Mouse (Mus musculus): ENCODE results near the gene Stra8.
A peak's percentile ranks its signal among the peaks of the same experiment; 100 is the strongest.

Stra8 gene

DNA sequence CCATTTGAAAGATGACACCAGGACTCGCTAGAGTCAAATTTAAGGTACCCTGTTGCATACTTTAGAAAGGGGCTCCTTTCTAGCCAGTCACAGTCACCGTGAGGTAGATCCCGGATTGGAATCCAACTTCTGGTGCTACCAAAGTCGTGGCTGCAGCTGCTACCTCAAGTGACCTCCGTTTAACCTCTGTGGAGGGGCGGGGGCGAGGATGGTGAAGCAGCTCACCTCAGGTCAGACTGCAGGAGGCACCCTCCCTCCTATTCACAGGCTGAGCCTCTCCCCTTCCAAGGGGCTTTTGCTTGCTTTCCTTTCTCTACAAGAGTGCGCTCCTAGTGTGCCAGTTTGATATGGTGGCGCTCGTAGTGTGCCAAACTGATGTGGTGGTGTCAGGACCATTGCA, at the start of gene Stra8:
Gene Stra8, plus strand, starts transcription at position 208 of the 400 bp plus-strand sequence.
- DNase-seq (ENCODE audit: low spot score): no peak

DNA sequence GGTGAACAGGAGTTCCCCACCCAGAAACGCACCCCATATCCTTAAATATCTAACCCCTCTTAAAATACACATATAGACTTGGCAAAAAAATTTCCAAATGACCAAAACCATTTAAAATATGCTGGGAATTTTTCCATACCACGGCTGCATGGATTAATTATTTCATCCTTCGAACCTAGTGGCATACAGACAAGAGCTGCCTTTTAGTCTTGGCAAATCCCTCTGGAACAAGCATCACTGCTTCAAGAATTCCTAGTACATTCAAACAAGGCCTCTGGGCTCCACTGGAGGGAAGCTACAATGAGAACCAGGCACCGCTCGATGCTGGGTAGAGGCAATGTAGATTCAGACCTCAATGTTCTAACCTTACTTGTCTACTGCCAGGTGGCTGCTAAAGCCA, 49.2 kb upstream of the Stra8 start:
- no peak for DNase-seq (ENCODE audit: low spot score)

DNA sequence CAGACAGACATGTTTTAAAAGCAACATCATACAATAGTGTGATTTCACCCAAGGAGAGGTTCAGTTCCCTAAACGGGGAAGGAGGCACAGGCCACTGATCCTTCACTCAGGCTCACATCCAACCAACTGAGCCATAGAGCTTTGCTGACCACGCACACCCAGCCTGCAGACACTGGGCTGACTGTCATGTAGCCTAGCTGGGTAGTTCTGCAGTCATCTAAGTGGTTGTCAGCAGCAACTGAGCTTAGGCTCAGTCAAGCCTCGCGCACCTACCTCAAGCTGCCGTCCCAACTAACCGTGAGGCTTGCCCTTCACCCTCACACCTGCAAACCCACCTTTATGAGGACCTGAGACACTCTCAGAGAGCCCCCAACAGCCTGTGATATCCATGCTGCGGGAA, 48.0 kb upstream of the Stra8 start:
- no peak for DNase-seq (ENCODE audit: low spot score)

DNA sequence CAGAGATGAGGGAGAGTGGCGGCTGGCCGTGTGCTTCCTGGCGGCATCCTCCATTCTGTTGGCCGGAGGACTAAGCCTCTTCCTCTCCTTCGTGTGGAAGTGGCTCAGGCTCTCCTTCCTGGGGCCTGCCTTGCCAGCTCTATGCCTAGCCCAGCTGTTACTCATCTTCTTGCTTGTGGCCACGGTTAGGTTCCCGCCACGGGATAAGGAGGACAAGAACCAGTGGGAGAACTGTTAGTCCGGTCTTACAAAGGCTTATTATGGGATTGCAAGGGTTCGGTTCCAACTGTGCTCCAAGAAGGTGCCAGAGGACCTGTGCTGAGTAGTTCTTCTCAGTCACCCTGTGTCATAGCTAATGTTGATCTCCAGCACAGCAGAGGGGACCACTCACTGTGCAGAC, 47.1 kb upstream of the Stra8 start:
- DNase-seq (ENCODE audit: low spot score): no peak

DNA sequence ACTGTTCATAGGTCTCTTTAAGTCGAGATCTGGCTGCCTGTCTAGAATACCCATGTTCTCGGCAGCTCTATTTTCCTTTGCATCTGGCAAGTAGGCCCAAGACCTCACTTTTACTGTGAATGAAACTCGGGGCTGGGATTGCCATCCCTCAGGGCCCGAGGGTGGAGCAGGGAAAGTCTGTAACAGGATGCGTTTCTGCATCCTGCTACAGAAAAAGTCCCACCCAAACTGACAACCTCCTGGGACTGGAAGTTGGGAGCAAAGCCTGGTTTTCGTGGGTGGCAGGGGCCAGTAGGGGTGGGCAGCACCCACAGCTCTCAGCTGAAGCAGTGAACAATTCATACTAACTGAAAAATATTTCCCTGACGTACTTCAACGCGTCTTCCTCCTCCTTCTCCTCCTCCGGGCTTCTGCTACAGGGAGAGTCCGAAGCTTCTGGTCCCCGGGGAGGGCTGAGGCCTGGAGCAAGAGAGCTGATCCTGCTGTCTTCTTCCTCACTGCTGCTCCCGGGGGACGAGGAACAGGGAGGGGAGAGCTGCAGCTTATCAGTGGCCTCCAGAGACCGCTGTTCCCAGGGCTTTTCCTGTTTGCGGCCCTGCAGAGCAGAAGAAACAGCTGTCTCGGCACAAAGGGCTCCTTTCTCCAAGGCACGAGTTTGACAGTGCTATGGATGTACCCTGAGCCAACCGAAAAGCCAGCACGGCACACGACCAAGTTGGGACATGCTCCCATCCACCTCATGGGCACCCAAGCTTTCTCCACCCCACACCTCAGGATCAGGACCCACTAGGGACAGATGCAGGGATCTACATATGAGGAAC, 45.7 kb upstream of the Stra8 start:
- no peak for DNase-seq (ENCODE audit: low spot score)

DNA sequence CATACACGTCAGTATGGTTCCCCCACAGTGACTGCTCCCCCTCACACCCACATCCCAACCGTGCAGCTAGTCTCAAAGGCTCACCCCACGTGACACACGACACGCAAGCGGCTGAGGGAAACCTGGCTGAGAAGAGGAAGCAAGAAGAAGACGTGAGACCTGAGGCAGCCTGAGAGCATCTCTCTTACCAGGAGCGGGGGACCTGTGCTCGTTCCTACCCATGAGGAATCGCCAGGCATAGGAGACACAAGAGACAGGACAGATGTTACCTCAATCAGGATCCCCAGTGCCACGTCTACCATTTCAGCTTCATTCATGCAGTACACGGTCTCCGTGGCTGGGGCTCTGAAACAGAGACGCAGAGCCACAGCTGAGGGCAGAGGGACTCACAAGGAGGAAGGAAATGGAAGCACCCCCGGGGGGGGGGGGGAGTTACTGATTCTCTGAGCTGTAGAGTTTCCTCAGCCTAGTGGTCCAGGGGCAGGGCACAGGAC, 44.6 kb upstream of the Stra8 start:
- no peak for DNase-seq (ENCODE audit: low spot score)

DNA sequence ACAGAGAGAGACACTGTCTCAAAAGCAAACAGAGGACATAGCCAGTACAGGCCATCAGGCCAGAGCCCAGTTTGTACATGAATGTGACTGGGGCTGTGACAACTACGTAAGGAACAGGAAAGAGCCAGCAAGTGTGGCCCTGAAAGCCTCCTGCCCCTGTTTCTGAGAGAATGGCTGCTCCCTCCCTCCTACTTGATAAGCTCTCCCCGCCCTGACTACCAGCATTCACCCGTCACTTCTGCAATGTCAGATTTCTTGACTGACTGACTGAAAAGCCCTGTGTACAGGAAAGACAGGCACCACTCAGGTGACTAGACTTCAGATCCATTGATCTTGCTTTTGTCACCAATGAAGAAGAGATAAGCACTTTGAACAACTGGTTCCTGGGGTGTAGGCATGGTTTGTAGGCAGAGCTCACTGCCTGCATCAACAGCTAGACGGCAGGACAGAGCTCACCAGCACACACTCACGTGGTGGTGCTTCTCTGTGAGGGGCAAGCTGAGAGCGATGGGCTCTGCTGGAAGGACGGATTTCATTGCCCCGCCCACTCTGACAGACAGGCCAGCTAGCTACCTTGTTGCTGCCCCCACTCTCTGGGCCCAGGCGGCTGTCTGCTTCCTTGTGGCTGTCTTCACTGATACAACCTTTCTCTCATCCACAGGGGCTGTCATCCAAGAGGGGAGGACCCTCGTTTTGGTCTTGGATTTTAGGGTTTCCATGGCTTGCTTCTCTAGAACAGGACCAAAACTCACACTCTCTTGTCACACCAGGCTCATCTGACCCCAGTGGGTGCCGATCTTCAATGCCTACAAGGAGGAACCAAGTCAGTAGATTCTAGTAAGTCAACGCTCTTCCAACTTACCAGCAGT, 43.8 kb upstream of the Stra8 start:
- no peak for DNase-seq (ENCODE audit: low spot score)

DNA sequence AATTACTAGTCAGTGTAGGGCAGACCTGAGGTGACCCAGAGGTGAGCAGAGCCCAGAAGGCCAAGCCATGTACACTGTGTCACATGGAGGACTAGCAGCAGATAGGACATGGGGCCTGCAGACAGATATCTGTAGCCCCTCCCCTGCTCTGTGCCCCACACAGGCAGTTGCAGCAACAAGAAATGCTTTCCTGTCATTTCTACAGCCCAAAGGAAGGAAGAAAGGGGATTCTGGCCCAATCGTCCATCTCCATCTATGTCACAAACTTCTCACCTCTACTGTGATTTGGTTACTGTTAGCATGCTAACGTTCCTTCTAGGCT, 43.2 kb upstream of the Stra8 start:
- no peak for DNase-seq (ENCODE audit: low spot score)

DNA sequence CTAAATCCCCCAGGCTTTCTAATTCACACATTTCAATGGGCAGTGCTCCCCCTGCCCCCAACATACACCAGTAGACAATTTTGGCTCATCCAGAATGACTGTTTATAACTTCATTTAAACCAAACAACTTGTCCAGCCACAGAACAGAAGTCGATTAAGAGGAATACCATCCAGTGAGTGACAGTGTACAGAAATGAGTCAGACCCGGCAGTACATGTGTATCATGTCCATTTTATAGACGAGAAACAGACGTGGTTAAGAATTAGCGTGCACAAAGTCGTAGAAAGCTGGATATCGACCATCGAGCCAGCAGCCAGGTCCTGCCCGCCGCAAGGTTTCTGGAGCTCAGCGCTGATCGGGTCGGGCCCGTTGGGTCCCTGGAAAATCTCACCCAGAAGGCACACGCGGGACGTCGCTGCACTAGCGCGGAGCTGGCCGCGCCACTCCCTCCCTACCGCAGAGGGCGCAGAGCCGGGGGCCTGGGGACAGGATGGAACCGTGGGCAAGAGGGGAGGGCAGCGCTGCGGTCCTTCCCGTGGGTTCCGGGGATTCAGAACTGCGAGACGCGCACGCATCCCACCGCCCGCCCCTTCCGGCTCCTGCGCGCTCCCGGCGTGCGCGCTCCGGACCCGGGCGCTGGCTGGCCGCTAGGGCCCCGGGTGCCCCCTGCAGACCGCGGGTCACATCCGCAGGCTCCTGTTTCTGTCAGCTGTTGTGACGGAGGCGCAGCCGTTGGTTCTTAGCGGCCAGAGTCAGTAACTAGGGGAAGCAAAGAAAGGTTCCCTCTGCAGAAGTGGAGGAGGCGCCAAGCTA, 42.2 kb upstream of the Stra8 start, which contains the start of gene Cyren:
Gene Cyren, minus strand, starts transcription at position 552 of the 813 bp plus-strand sequence.
- peak; percentile 65 for DNase-seq (ENCODE audit: low spot score)

DNA sequence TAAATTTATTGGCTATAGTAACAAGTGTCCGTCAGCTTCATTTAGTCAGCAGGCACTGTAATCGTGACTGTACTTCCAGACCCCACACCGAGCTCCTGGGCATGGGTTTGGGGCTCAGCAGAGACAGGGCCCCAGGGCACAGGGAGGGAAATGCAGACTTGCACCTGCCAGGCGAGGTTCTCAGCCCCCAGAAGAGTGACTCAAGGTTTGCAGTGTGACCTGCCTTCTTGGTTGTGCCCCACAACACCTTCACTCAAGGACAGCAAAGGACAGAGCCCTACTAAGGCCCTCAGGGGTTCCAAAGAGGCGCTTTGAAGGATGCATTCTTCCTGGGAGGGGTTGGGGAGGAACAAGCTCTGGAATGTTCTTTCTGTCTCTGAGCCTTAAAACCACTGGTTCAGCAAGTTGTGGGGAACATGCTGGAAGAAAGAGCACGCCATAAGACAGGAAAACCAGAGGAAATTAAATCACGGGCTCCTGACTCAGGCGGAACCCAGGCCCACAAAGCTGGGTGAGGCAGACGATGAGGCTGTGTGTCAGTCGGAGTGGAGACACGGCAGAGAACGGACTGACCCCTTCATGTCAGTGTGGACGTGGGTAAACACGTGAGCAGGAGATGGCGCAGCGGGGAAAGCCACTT, 40.7 kb upstream of the Stra8 start:
- no peak for DNase-seq (ENCODE audit: low spot score)

DNA sequence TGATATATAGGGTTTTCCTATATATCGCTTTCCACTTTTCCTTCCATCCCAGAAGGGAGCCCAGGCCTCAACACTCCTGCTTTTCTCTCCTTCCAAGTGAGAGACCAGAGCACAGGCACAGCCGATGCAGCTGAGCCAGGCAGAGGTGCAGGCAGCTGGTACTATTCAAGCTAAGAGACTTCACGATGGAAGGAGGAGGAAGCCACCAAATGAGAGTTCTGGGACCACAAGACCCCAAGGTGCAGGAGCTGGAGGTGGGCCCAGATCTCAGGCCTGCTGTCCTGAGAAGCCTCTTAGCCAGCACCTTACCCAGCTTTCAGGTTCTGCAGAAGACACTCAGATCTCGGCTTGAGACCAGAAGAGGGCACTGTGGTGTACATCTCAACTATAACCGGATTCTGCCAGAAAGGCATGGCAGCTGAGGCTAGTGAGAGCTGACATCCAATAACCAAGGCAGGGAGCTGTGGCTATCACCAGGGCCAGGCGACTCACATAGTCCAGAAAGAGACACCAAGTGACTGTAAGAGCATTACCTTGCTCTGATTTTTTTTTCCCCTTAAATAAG, 40.0 kb upstream of the Stra8 start:
- no peak for DNase-seq (ENCODE audit: low spot score)

DNA sequence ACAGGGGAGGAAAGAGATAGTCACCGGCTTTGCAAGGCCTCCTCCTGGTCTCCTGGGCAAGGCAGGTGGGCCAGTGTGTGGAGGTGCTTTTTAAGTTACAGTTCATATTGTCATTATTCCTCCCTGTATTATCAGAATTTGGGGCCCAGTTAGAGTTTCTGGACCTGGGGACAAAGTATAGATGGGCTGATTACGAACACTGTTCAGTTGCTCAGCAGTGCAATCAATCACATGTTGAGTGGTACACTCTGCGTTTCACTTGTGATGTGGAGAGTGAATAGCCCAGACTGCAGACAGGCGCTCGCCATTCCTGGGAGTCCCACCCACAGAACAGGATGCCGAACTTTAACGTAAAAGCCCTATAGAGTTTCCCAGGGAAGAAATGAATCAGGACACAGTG, 35.2 kb upstream of the Stra8 start:
- no peak for DNase-seq (ENCODE audit: low spot score)

DNA sequence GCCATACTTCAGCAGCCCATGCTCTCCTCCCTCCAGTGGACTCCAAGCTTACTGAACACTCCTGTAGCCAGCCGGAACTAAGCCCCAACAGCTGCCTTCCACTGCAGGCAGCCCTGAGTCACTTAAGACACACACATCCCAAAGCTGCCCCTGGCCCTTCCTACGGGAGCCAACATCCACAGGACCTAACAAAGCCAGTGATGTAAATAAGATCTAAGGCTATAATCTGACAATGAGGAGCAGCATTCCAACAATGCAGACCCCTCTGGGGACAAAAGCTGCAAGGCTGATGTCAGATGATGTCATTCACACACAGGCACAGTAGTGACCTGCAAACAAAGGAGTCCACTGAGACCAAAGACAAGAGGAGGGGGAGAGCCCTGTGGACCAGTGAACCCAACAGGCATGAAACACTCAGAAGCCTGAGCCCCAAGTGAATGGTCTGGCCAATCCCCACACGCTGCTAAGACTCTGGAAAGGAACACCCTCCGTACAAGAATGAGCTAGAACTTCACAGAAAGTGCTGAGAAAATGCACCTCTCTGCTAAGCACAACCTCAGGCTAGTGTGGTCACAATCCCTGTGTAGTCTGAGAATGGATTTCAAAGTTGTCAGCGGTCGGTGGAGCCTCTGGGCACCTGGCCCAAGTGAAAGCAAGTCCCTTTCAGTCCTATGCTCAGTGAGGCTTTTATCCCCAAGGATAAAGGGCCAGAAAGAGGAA, 32.7 kb upstream of the Stra8 start:
- DNase-seq (ENCODE audit: low spot score): no peak

DNA sequence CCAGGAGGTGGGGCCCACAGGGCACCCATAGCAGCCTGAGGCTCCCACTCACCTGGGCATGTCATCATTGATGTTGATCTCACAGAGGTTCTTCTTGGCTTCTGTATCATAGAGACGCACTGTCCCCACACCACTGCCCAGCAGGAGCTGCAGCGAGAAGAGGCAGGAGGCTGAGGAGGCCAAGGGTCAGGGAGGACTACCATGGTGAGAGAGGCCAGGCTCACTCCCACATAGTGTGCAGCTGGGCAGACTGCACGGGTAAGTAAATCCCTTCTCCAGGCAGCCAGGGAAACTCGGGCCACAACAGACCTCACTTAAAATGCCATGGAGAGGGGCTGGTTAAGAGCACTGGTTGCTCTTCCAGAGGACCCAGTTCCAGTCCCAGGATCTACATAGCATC, 30.8 kb upstream of the Stra8 start:
- DNase-seq (ENCODE audit: low spot score): no peak

DNA sequence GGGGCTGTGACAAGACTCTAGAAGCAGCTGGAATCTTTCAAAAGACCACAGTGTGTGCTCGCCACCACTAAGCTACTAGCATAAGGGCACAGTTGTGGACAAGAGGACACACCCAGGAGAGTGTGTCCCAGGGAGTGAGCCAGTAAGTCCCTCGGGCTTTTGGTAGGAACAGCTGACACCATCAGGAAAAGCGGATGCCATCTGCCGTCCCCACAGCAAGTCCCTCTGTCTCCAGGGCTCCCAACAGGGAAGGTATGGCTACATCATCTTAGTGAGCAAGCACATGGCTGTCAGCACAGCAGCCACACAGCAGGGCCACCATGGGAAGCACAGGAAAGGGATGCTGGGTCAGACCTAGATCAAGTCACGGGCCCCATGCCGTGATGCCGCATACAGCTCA, 24.4 kb upstream of the Stra8 start:
- no peak for DNase-seq (ENCODE audit: low spot score)

DNA sequence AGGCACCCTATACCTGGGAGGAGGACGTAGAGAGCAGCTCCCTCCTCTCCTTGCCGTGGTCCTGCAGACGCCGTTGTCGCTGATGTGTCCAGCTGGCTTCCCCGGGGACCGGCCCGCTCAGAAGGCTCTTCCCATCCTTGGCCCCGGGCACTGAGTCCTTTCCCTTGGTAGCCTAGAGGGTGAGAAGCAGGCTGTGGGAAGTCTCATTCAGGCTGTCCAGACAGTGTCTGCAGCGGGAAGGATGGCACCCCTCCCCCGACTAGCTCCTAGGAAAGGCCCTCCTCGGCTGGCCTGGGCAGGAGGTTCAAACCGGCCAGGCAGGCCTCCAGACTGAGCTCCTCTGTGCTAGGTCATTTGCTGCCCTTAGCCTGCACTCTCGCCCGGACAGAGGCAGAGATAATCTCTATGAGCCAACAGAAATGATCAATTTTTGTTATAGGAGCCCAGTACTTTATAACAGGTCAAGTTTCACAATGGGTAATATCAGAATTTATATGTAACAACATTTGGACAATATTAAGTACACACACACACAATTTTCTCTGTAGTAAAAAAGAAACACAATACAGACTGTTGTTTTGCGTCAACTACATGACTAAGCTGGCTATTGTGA, 23.7 kb upstream of the Stra8 start:
- DNase-seq (ENCODE audit: low spot score): no peak

DNA sequence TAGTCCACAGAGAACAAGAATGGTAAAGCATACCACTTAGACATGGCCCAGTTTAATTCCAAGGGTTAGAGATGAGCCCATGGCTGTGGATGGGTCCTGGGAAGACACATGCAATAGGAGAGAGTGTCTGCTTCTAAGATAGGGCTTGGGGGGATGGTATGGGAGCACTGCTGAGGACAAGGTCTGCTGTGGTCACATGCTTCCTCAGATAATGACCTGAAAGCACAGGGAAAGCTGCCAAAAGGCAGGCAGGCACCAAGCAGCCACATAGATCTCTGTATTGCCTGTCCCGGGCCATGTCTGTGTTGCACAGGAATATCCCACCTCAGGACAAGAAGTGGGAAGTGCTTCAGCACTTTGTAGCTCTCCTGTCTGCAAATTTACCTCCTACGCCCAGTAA, 20.8 kb upstream of the Stra8 start:
- no peak for DNase-seq (ENCODE audit: low spot score)

DNA sequence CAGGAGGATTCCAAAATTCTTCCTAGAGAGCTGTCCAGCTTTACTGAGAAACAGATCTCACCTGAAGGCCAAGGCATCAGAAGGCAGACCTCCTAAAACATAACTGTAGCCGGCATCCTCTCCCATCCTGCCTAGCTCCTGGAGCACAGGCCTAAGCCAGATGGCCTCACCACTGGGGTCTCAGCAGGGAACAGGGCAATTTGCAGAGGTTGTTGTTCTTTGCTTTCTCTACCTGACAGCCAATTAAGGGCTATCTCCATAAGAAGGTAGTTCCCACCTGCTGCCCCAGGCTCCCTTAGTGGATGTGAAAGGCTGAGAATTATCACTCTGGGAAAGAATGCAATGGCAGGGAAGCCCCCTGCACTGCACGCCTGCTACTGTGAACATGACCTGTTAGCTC, 19.0 kb upstream of the Stra8 start:
- no peak for DNase-seq (ENCODE audit: low spot score)

DNA sequence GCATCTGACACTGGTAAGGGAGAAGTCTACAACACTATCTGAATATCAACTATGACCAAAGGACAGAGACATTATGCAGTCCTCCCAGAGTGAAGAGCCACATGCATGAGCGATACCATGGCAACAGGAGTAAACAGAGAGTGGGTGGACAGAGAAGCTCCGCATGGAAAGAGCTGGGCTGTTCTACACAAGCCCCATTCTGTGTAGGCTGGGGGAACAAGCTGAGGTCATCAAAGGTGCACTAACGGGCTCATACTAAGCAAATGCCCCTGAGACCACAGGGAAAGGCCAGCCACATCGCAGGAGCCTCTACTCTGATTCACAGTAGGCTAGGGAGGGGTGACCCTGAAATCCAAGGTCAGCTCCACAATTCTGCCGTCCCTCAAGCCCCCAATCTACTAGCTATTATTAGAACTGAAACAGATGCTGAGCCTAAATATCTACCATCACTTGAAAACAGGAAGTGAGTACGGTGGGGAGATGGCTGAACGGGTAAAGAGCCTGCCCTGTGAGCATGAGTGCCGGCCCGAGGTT, 18.0 kb upstream of the Stra8 start:
- DNase-seq (ENCODE audit: low spot score): no peak

DNA sequence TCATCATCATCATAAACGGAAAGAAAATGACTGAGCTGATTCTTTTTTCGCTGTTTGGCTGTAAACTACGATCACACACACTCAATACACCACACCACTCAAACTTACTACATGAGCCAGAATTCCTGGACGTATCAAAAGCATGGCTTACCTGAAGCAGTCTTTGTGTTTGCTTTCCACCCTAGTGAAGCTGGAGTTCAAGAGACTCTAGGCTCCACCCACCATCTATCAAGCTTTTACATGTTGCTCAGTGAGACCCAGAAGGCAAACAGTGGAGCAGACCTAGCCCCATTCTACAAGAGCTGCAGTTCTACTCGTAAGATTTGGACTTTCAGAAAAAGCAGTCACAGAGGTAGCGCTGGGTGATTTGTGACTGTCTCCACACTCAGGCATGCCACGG, 17.4 kb upstream of the Stra8 start:
- DNase-seq (ENCODE audit: low spot score): no peak

Data from urinary bladder, postnatal 10 days (tissue).